In the genomic region with DNA sequence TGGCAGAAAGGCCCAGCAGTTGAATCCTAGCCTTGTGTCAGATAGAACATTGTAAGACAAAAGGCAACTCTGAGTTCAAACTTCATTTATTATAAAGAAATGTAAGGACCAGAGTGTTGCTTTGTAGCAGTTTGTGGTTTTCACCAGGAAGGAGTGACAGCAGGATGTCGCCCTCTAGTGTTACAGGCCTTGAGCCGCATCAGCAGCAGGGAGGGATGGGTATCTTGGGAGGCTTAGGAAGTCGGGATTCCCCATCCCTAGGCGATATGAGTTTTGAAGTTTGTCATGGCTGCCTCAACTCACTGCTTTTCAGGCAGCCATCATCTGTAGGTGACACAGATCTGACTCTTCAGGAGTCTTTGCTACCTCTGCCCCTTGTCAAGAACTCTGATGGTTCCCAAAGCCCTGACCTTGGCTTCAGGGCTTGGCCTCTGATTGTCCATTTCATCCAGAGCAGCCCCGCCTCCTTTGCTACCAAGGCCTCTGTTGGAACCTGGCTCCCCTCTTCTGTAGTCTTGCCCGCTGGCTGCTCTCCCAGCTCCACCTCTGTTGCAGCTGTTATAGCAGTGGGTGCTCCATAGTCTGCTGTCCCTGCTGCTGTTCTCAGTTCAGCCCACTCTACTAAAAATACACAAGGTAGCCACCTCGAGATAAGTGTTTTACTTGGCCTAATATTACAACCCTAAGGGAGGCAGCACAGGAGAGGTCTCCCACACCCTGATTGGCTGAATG, we compare ENCODE assay signal across 8 mouse cellular contexts. TPM values are rescaled to one million over a fixed set of nuclear protein-coding genes. Genes with fewer than 3 reads are reported as not detected.
DNase-seq lines count a peak whose midpoint lies in the region; ATAC-seq and TF ChIP-seq lines count a peak whose summit lies in the region.

No protein-coding gene starts in this region.

- TF ChIP-seq EP300 in liver, embryonic 14.5 days (IDR thresholded peaks at IDR 0.05; ENCODE audit: low read depth) = no peak
- no peak for TF ChIP-seq EP300 in stomach, postnatal 0 days (optimal IDR thresholded peaks at IDR 0.05)

- in situ Hi-C loops in Patski (cut with MboI; ENCODE audit: low pct_unique_long_range_greater_than_20kb) = no loop called here

- TF ChIP-seq CTCF in Patski (IDR thresholded peaks at IDR 0.05) = peak; percentile 88
- TF ChIP-seq CTCF in liver, embryonic 14.5 days (IDR thresholded peaks at IDR 0.05; ENCODE audit: low read depth) = peak; percentile 69
- peak; percentile 81 for TF ChIP-seq CTCF in stomach, postnatal 0 days (IDR thresholded peaks at IDR 0.05; ENCODE audit: low read depth)

- H3K27me3 ChIP-seq in Patski = no peaks in the 10 kb centered on the region
- no peaks in the 10 kb centered on the region for H3K27me3 ChIP-seq in heart, embryonic 11.5 days (ENCODE audit: control insufficient read depth, insufficient read depth, low read length)
- H3K27me3 ChIP-seq in liver, embryonic 14.5 days (ENCODE audit: control insufficient read depth, insufficient read depth, low read length) = no peaks in the 10 kb centered on the region
- no peaks in the 10 kb centered on the region for H3K27me3 ChIP-seq in stomach, postnatal 0 days (ENCODE audit: control insufficient read depth, insufficient read depth, low read length)

- DNase-seq in gastrocnemius, postnatal 10 days = peak; percentile 26
- DNase-seq in gastrocnemius, adult 8-10 months (ENCODE audit: low spot score in 2 of 2) = no peak
- peak; percentile 82 for DNase-seq in 3T3-L1 (ENCODE audit: low read depth, low spot score)
- no peak for DNase-seq in Patski (ENCODE audit: low read depth, low spot score)
- DNase-seq in liver, embryonic 14.5 days (ENCODE audit: low read depth in 3 of 3, low spot score in 3 of 3) = no peak
- DNase-seq in stomach, postnatal 0 days (ENCODE audit: low spot score) = peak; percentile 41
- DNase-seq in ovary, postnatal 14 days (ENCODE audit: low spot score) = no peak

- 26% methylated on average over 7 of the region's 7 CpGs for WGBS in heart, embryonic 11.5 days (ENCODE audit: insufficient replicate concordance)
- WGBS in liver, embryonic 14.5 days (ENCODE audit: insufficient replicate concordance) = 29% methylated on average over 7 of the region's 7 CpGs
- 35% methylated on average over 7 of the region's 7 CpGs for WGBS in stomach, postnatal 0 days

- CTCF ChIA-PET in Patski (lab: Charles Lee) = interaction anchor here (2.1 to 2.7 kb wide), 2 partner anchors 16 to 28 kb away, joined by 8 to 9 read pairs; a partner anchor contains a TSS

- H3K36me3 ChIP-seq in heart, embryonic 11.5 days (ENCODE audit: control insufficient read depth, insufficient read depth, low read length) = no peaks in the 10 kb centered on the region
- no peaks in the 10 kb centered on the region for H3K36me3 ChIP-seq in liver, embryonic 14.5 days (replicated peaks; ENCODE audit: control insufficient read depth, insufficient read depth, low read depth)
- peaks cover 3% of the 10 kb centered on the region for H3K36me3 ChIP-seq in stomach, postnatal 0 days (ENCODE audit: control insufficient read depth, insufficient read depth, low read length)

- POLR2A ChIA-PET in Patski (lab: Charles Lee) = interaction anchor here (0.6 kb wide), 1 partner anchor 45 kb away, joined by 6 read pairs; no protein-coding TSS in a partner anchor

- H3K9ac ChIP-seq in heart, embryonic 11.5 days (ENCODE audit: low read depth, low read length) = no peak overlapping the region
- H3K9ac ChIP-seq in liver, embryonic 14.5 days (replicated peaks) = no peak overlapping the region
- H3K9ac ChIP-seq in stomach, postnatal 0 days (ENCODE audit: low read length) = no peak overlapping the region

- no peak overlapping the region for H3K4me2 ChIP-seq in heart, embryonic 11.5 days
- H3K4me2 ChIP-seq in liver, embryonic 14.5 days (ENCODE audit: low read depth) = no peak overlapping the region
- no peak overlapping the region for H3K4me2 ChIP-seq in stomach, postnatal 0 days (replicated peaks; ENCODE audit: low read depth)

- ATAC-seq in Patski = no peak
- ATAC-seq in heart, embryonic 11.5 days (replicated peaks; ENCODE audit: insufficient number of reproducible peaks, low FRiP score, low TSS enrichment) = 0 out of 2 replicates have a peak, but pooled peaks have one; percentile 22
- no peak for ATAC-seq in liver, embryonic 14.5 days (ENCODE audit: insufficient read depth)
- ATAC-seq in stomach, postnatal 0 days (ENCODE audit: low FRiP score, low TSS enrichment) = no peak

- H3K27ac ChIP-seq in heart, embryonic 11.5 days (ENCODE audit: low read depth, low read length) = no peak overlapping the region
- H3K27ac ChIP-seq in liver, embryonic 14.5 days = no peak overlapping the region
- H3K27ac ChIP-seq in stomach, postnatal 0 days (replicated peaks) = no peak overlapping the region

- no peaks in the 10 kb centered on the region for H3K9me3 ChIP-seq in heart, embryonic 11.5 days (replicated peaks; ENCODE audit: control insufficient read depth, low read length)
- H3K9me3 ChIP-seq in liver, embryonic 14.5 days (ENCODE audit: control insufficient read depth, low read length) = no peaks in the 10 kb centered on the region
- no peaks in the 10 kb centered on the region for H3K9me3 ChIP-seq in stomach, postnatal 0 days (ENCODE audit: control insufficient read depth, low read length)

- H3K4me3 ChIP-seq in heart, embryonic 11.5 days (ENCODE audit: low read depth, low read length) = no peak overlapping the region
- H3K4me3 ChIP-seq in liver, embryonic 14.5 days (ENCODE audit: insufficient read depth in 1 of 2, low read depth in 2 of 2, low read length in 2 of 2) = no peak overlapping the region
- H3K4me3 ChIP-seq in stomach, postnatal 0 days (ENCODE audit: low read depth, low read length) = no peak overlapping the region

- H3K4me1 ChIP-seq in heart, embryonic 11.5 days (ENCODE audit: control insufficient read depth, insufficient read depth, low read length) = no peaks in the 10 kb centered on the region; the same call in 1 of the 2 replicates
- H3K4me1 ChIP-seq in liver, embryonic 14.5 days (replicated peaks; ENCODE audit: control insufficient read depth in 2 of 2, insufficient read depth in 2 of 2, low read length in 1 of 2) = no peaks in the 10 kb centered on the region
- H3K4me1 ChIP-seq in stomach, postnatal 0 days (replicated peaks; ENCODE audit: control insufficient read depth, insufficient read depth) = no peaks in the 10 kb centered on the region

RNA-seq across cellular contexts. Expression of a gene that starts 16.1 kb away (rescaled TPM):
- 1 to 10 TPM; 9.1 TPM for total RNA-seq in gastrocnemius, postnatal 10 days (2021)
- total RNA-seq in gastrocnemius, adult 8-10 months (2022) = 1 to 10 TPM; 3.1 to 4.9 (median 3.6) TPM
- polyA plus RNA-seq in Patski (2021) = 26.7 TPM
- polyA plus RNA-seq in heart, embryonic 11.5 days (2014; fragmentation: Nextera tagmentation; extraction: Ambion mirVana) = 8.7 and 10.4 TPM in 2 replicates
- 1.7 TPM in 2 replicates for polyA plus RNA-seq in liver, embryonic 14.5 days (2012; rRNA removed)
- polyA plus RNA-seq in liver, embryonic 14.5 days (2014; fragmentation: Nextera tagmentation; extraction: Ambion mirVana) = 2.6 and 2.9 TPM in 2 replicates
- 11.5 and 11.7 TPM in 2 replicates for polyA plus RNA-seq in stomach, postnatal 0 days (2015; fragmentation: Nextera tagmentation; extraction: Ambion mirVana)

RNA-seq across cellular contexts. Expression of a gene that starts 47.5 kb away (rescaled TPM):
- not detected for total RNA-seq in gastrocnemius, postnatal 10 days (2021)
- total RNA-seq in gastrocnemius, adult 8-10 months (2022) = not detected
- 0.14 TPM for polyA plus RNA-seq in Patski (2021)
- polyA plus RNA-seq in heart, embryonic 11.5 days (2014; fragmentation: Nextera tagmentation; extraction: Ambion mirVana) = not detected in 2 replicates
- not detected in 2 replicates for polyA plus RNA-seq in liver, embryonic 14.5 days (2012; rRNA removed)
- not detected in 2 replicates for polyA plus RNA-seq in liver, embryonic 14.5 days (2014; fragmentation: Nextera tagmentation; extraction: Ambion mirVana)
- not detected in 2 replicates for polyA plus RNA-seq in stomach, postnatal 0 days (2015; fragmentation: Nextera tagmentation; extraction: Ambion mirVana)

Comparison
In these comparisons a context has a peak if more than half of its experiments do, and no peak if none do; other contexts are left out.
1. DNase-seq: peak in gastrocnemius, postnatal 10 days (single experiment), 3T3-L1 (single experiment) and stomach, postnatal 0 days (single experiment); none in gastrocnemius, adult 8-10 months (0 of 2), Patski (single experiment), liver, embryonic 14.5 days (0 of 3) and ovary, postnatal 14 days (single experiment).
2. Peak in every context shown above with its lines, with median percentiles within 50 percentile points of each other: CTCF ChIP-seq.